Mouse (Mus musculus) layer of hippocampus, postnatal 14 days (tissue): ENCODE data around the gene Crebbp. TPM values are rescaled to one million over a fixed set of nuclear protein-coding genes. Genes with fewer than 3 reads are reported as not detected.
A peak's percentile ranks its signal among the peaks of the same experiment; 100 is the strongest.
"Not testable (repeated sequence)": the region's sequence is repeated elsewhere in the genome, so short reads cannot be mapped to it uniquely, and the experiment has no call there.

Source experiments
- DNase-seq, 2 experiments: peaks; one replicate each; pipeline ENCODE4 v3.0.0; 2021 to 2022; ENCODE audit warnings: low spot score in 2 of 2, mixed read lengths in 1 of 2
- total RNA-seq, 2 experiments: library from RNA; stranded (reverse); gene quantifications; 2 replicates each; pipeline ENCODE4 v1.2.3; 2021

The Crebbp gene
- total RNA-seq, 2 experiments from 2014 or later: 80.4 to 86.4 TPM

GRCm38 (mm10) chr16:4160246-4160897, 53.4 kb downstream of the Crebbp start:
- peak in 1 of 2 experiments; percentile 92 for DNase-seq

GRCm38 (mm10) chr16:4153121-4153520, 60.7 kb downstream of the Crebbp start:
- no peak for DNase-seq

- DNase-seq: no peak
Observed at GRCm38 (mm10) chr16:4138541-4138940, 75.3 kb downstream of the Crebbp start.

- no peak for DNase-seq
Observed at GRCm38 (mm10) chr16:4133754-4134153, 80.0 kb downstream of the Crebbp start.

- no peak for DNase-seq
Observed at GRCm38 (mm10) chr16:4128894-4129293, 84.9 kb downstream of the Crebbp start.

- no peak for DNase-seq
Observed at GRCm38 (mm10) chr16:4117072-4117471, 96.7 kb downstream of the Crebbp start.

- no peak for DNase-seq
Observed at GRCm38 (mm10) chr16:4100374-4100773, 113.4 kb downstream of the Crebbp start.

- no peak for DNase-seq
Observed at GRCm38 (mm10) chr16:4097521-4097920, 116.3 kb downstream of the Crebbp start.

GRCm38 (mm10) chr16:4096898-4097297, 116.9 kb downstream of the Crebbp start:
- no peak for DNase-seq

- peak; percentile 29 to 63 for DNase-seq
Observed at GRCm38 (mm10) chr16:4096141-4096540, 117.7 kb downstream of the Crebbp start.

GRCm38 (mm10) chr16:4087214-4087913, 126.4 kb downstream of the Crebbp start:
- DNase-seq: no peak

- DNase-seq: no peak
Observed at GRCm38 (mm10) chr16:4085851-4086387, 127.9 kb downstream of the Crebbp start.

- DNase-seq: no peak
Observed at GRCm38 (mm10) chr16:4085051-4085450, 128.7 kb downstream of the Crebbp start.

- DNase-seq: not testable (repeated sequence)
Observed at GRCm38 (mm10) chr16:4080419-4080818, 133.4 kb downstream of the Crebbp start.

- DNase-seq: no peak
Observed at GRCm38 (mm10) chr16:4079656-4080055, 134.1 kb downstream of the Crebbp start.

GRCm38 (mm10) chr16:4078302-4078701, 135.5 kb downstream of the Crebbp start:
- not testable (repeated sequence) for DNase-seq

GRCm38 (mm10) chr16:4077384-4078061, 136.3 kb downstream of the Crebbp start, which contains the start of gene Trap1:
Trap1 (minus strand) TSS chr16:4077827.
- DNase-seq: peak; percentile 95 to 96

GRCm38 (mm10) chr16:4074836-4075235, 139.0 kb downstream of the Crebbp start:
- no peak for DNase-seq

- DNase-seq: no peak
Observed at GRCm38 (mm10) chr16:4074297-4074696, 139.5 kb downstream of the Crebbp start.

- peak; percentile 43 to 50 for DNase-seq
Observed at GRCm38 (mm10) chr16:4068588-4068987, 145.2 kb downstream of the Crebbp start.

GRCm38 (mm10) chr16:4064945-4065344, 148.9 kb downstream of the Crebbp start:
- no peak for DNase-seq

GRCm38 (mm10) chr16:4053811-4054210, 160.0 kb downstream of the Crebbp start:
- no peak for DNase-seq
